Mouse (Mus musculus) gastrocnemius, postnatal 4 days (tissue): ENCODE measurements at regions not wholly inside any gene's neighbourhood (a gene's known extent, or its start where the extent isn't known, plus 50 kb on each side); places are given as distances from the start of the nearest gene placed in this dataset.

ENCODE experiments used
- DNase-seq, 2 experiments: peaks; one replicate each; pipeline ENCODE4 v3.0.0; 2021 to 2022; ENCODE audit warnings: low spot score in 2 of 2, mixed read lengths in 2 of 2

GRCm38 (mm10) chr3:115655020-115655419 is 59.9 kb downstream of the S1pr1 start:
- no peak for DNase-seq

DNA sequence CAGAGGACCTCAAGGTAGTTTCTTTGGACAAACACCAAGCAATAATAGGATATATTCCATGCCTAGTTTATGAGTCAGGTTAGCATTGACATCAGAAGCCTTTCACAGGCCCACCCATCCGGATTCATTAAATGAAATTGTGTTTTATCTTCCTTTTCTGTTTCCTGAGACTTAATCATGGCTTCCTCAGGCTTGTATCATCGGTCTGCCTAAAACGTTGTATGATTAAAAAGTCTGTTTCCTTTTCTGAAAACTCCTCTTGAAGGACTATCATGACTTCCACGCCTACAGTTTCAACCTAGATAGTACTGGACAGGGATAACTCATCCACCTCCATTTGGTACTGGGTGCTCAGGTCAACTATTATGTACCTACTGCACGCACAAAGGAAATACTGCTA is 62.6 kb downstream of the S1pr1 start:
- DNase-seq = no peak

DNA sequence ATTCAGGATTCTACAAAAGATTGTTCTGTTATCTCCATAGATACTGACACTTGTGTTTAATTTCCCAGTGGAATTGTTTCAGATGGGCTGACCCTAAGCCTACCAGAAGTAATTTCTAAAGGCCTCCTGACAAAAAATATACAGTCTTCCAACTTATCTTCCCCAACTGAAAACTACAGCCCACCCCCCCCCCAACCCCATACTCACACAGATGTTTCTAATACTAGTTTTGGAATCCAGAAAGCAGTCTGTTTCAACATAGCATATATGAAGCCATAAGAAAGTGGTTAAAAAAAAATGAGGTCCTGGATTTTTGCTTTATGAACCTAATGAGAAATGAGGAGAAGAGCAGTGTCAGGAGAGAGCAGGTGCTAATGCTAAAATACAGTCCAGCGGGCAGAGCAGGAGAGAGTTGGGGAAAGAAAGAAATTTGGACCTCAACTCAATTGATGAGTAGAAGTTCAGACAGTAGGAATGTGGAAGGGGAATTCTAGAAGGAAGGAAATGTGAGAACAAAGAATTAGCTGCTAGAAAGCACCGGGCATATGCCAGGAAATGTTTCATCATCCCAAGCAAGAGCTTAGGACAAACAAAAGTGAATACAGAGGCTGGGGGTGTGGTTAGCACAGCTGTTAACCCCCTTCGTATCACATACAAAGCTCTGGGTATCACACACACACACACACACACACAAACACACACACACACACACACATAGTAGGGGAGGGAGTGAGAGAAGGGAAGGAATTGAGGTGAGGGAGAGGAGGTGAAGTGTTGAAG is 65.3 kb downstream of the S1pr1 start:
- DNase-seq = no peak

DNA sequence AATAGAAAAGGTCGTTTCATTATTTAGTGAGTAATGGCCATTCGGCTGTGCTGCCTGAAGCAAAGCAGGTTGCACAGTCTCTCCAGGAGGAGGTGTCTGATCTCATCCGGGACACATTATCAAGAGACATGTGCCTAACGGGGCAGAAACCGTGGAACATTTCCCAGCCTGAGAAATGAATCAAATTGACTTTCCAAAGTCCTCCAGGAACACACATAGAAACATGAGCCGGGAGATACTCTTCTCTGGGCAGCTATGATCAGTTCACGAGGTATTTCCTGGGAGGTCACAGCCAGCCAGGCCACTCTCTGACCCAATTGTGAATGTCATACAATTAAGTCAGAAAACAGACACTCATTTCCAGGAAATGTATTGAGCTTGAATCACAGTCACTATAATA is 67.9 kb downstream of the S1pr1 start:
- no peak for DNase-seq

DNA sequence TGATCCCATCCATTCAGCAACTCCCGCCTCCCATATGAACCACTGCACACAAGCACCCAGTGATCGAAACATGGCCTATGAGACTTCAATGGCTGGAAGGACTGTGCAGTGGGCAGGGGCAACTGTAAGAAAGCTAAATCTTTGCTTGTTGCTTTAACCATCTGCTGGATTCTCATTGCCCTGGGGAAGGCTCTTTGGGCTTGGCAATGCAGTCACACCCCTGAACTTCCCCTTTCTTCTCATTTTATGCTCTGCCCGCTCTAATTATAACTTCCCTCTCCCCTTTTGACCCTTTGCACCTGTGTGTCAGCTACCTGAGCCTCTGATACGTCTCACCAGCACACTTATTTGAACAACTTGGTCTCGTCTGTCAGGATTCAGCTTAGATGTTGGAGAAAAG is 70.6 kb downstream of the S1pr1 start:
- DNase-seq = no peak

DNA sequence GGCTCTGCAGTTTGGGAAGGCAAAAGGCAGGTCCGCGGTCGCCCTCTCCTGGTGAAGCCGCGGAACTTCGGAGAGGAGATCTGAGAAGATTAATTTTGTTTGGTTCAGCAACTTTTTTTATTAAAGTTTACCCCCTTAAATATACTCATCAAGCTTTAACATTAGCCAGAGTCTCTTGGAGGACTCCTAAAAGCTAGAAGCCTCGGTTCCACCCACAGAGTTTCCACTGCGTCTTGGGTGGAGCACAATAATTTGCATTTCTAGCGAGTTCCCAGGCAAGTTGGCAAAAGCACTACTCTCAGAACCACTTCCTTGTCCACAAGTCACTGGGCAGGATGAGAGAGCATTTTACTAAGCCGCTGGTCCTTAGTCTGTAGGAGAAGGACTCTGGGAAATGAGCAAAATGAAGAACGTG is 72.0 kb downstream of the S1pr1 start:
- peak; percentile 70 to 82 for DNase-seq

- DNase-seq = no peak
These were observed 72.6 kb downstream of the S1pr1 start for GRCm38 (mm10) chr3:115642001-115642845.

DNA sequence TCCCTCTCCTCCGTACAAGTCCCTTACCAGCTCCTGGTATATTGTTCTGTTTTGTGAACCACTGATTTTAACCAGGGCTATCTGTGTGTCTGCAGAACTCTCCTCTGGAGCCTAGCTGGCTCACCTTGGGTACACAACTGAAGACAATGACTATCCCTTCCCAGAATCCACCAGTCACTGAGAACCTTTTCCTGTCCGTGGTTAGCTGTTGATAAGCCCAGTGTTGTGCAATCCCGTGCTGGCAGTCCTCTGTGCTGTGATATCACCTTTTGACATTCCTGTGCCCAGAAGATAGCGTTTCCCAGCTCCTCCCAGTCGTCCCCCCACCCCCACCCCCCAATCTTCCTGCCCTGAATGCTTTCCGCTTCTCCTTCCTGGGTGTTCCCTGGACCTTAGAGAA is 73.5 kb downstream of the S1pr1 start:
- DNase-seq = no peak

DNA sequence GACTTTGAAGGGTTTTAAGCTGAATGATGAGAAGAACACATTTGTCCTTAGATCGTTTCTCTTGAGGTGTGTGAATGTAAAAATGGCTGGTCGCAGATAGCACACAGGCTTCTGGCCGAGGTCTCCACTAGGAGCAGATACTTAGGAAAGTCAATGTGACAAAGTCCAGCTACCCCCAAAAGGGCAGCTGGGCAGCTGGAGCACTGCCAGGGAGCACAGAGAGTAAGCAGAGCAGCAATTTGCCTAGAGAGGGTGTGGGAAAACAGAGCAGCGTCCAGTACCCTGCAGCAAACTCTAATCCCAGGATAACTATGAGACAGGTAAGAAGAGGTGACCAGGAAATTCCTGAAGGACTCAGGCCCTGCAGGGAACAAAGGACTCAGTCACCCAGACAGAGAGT is 79.4 kb downstream of the S1pr1 start:
- no peak for DNase-seq

GRCm38 (mm10) chr3:115635081-115635480 is 79.8 kb downstream of the S1pr1 start:
- no peak for DNase-seq

GRCm38 (mm10) chr3:115632417-115632743 is 82.5 kb downstream of the S1pr1 start:
- no peak for DNase-seq

- no peak for DNase-seq
These were observed 83.1 kb downstream of the S1pr1 start for GRCm38 (mm10) chr3:115631573-115632416.

DNA sequence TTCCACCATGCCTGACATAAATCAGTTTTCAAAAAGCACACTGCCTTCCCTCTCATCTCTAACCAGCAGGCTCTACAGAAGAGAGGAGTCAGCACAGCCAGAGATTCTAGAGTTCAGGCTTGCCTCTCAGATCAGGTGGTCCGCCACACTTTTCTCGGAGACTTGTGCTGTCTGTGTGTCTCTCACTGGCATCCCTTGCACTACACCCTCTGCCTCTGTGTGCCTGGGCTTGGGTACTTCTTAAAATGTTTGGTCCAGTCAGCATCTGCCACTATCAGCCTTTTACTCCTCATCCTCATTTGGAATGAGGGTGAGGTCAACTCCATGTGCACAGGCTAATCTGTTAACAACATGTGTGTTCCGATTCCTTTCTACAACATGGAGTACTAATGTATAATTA is 92.0 kb downstream of the S1pr1 start:
- DNase-seq = no peak

GRCm38 (mm10) chr3:115622300-115622699 is 92.6 kb downstream of the S1pr1 start:
- no peak for DNase-seq

GRCm38 (mm10) chr3:115619970-115620369 is 94.9 kb downstream of the S1pr1 start:
- no peak for DNase-seq

- no peak for DNase-seq
These were observed 98.8 kb downstream of the S1pr1 start for GRCm38 (mm10) chr3:115615994-115616598.

GRCm38 (mm10) chr3:115612859-115613258 is 102.0 kb downstream of the S1pr1 start:
- DNase-seq = no peak

DNA sequence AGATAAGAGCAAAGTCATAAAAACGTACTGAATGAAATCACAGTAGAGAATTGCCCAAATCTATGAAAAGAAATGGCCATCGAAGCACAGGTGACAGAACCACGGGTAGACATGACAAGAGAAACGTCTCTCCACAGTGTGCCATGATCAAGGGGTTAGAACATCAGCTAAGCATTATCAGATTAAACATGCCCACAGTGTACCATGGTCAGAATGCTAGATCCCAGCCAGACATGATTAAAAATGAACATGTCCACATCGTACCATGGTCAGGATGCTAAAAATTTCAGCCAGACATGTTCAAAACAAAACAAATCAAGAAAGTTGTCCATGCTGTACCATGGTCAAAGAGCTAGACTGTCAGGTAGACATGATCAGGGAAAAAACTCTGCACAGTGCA is 106.8 kb downstream of the S1pr1 start:
- no peak for DNase-seq

DNA sequence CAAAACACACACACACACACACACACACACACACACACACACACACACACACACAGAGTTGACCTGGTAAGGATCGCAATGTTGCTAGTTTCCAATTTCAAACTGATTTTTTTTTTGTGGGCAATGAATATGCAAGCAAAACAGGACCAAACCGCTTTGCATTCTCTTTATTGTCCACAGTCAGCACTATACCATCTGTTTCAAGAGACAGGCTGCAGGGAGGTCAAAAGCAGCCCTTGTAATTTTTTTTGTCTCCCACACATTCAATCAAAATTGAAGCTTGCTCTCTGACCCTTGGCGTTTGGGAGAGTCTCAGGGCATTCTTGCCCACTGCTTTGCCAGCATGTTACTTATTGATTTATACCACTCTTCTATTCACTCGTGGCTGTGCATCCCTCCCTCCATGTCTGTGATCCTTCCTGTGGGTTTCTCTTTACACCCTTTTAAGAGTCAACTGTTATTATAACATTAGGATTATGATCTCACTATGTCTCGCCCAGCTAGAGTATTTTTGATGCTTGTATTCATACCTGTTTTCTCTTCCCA is 110.1 kb downstream of the S1pr1 start:
- no peak for DNase-seq

- DNase-seq = no peak
These were observed 110.6 kb downstream of the S1pr1 start for GRCm38 (mm10) chr3:115604267-115604666.

DNA sequence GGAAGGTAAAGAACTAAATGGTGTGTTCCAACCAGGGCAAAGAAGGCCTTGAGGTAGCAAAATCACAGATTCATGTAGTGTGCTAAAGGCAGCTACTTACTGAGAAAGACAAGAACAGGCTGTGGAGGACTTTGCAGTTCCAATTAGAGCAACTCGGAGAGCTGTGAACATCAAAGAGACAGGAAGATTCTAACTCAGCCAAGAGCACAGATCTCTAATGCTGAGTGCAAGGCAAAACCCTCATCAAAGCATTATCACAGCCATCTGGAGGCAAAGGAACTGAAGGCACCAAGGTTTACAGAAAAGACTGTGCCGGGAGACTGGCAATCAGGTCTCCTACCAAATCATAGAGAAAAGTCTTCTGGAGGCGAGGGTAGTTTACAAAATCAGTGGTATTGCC is 111.1 kb downstream of the S1pr1 start:
- DNase-seq = no peak
